Mouse (Mus musculus) urinary bladder, postnatal 4 days (tissue): ENCODE measurements around the gene Ifitm2.

Experiments used
- DNase-seq, 2 experiments: peaks; one replicate each; pipeline ENCODE4 v3.0.0; 2021 to 2022; ENCODE audit warnings: low spot score in 2 of 2

Gene Ifitm2

GRCm38 (mm10) chr7:140905642-140906081, 50.1 kb downstream of the Ifitm2 start:
- no peak for DNase-seq
